Mouse (Mus musculus): ENCODE measurements around the gene Ankrd13a.
A peak's percentile ranks its signal among the peaks of the same experiment; 100 is the strongest.

Ankrd13a gene

GRCm38 (mm10) chr5:114767185-114767584 lies 7.3 kb upstream of the Ankrd13a start:
- DNase-seq (ENCODE audit: low read depth), result no peak

DNA sequence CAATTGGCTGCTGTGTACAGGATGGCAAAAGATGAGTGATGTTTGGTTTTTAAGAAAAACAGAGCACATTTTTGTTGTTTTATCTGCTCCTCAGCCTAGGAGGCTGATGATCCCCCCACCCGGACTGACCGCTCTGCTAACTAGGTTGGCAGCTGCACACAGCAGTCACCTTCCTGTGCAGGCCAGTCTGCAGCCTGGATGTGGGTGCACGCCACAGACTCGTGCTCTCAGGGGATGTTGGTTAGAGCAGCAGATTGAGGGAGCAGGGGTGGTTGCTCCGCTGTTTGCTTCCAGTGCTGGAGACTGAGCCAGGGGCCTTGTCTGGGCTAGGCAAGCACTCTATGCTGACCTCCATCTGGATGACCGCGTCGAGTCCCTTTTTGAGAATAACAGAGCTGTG lies 4.7 kb upstream of the Ankrd13a start:
- peak; percentile 44 for DNase-seq (ENCODE audit: low read depth)

DNA sequence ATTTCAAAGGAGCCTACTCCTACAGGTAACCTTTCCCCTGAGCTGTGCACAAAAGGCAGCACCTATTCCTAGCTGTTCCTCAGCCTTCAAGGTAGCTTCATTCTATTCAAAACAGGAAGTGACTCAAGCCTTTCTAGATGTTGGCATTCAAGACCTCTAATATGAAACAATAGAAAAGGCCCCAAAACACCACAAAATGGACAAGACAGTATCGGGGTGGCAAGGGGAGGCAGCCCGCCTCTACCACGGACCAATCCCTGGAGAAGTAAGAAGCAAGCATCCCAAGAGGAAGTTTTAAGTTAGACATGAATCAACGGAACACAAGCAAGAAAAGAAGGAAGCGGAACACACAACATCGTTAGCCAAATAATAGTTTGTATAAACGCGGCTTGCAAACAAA lies 2.7 kb upstream of the Ankrd13a start:
- DNase-seq (ENCODE audit: low read depth), result peak; percentile 51

GRCm38 (mm10) chr5:114772456-114773203 lies 1.8 kb upstream of the Ankrd13a start:
- peak; percentile 46 for DNase-seq (ENCODE audit: low read depth)

- peak; percentile 98 for DNase-seq (ENCODE audit: low read depth)
Observed at GRCm38 (mm10) chr5:114773211-114773710, 1.2 kb upstream of the Ankrd13a start.

GRCm38 (mm10) chr5:114773780-114774179 lies 697 bp upstream of the Ankrd13a start:
- no peak for DNase-seq (ENCODE audit: low read depth)

DNA sequence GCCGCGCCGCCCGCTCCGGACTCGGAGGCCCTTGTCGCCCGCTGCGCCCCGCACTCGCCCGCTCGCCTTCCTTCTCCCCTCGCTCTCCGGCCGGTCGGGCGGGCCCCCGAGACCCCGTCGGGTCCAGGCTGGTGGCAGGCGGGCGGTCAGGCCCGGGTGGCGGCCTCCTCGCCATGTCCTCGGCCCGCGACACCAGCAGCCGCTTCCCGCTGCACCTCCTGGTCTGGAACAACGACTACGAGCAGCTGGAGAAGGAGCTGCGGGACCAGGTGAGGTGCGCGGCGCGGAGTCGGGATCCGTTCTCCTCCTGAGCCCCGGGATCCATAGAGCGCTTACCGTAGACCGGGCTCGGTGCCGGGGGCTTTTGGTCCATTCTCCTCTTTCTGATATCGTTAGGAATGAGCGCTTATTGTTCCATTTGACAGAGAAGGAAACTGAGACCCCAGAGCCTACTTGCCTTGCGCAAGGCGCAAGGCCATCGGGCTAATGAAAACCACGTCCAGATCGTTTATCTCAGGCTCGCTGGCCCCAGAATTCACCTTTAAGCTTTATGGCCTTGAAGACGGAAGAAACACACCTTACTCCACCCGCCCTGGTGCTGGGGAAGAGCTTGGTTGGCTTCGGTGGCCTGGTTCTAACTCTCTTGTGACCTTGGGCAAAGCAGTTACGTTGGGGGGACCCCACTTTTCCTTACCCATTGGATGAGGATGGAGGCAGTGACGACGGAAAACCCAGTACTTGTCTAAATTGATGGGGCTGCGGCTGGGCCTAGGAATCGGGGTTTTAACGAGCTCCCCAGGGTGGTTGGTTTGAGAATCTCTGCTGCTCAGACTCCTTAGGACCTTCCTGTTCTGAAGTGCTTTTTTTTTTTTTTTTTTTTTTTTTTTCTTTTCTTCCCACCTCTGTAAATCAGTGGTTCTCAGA lies 841 bp downstream of the Ankrd13a start, which contains the start of gene Git2:
Git2 (minus strand) TSS at position 462 of the 924 bp plus-strand sequence.
- peak; percentile 58 for DNase-seq (ENCODE audit: low read depth)

DNA sequence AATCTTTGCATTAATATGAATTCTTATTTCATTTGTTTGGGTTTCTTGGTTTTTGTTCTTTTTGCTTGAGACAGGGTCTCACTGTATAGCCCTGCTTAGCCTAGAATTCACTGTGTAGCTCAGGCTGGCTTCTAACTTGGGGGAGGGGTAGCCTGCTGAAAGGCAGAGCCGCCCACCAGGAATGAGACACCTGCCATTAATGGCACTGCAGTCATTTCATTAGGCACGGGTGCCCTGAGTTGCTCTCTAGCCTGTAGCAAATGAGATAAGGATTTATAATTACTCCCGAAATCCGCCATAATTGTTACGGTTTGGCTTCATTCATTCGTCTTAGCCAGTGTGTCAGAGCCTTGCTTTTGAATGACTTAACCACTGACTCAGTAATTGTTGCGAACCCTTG lies 1.7 kb downstream of the Ankrd13a start:
- no peak for DNase-seq (ENCODE audit: low read depth)

DNA sequence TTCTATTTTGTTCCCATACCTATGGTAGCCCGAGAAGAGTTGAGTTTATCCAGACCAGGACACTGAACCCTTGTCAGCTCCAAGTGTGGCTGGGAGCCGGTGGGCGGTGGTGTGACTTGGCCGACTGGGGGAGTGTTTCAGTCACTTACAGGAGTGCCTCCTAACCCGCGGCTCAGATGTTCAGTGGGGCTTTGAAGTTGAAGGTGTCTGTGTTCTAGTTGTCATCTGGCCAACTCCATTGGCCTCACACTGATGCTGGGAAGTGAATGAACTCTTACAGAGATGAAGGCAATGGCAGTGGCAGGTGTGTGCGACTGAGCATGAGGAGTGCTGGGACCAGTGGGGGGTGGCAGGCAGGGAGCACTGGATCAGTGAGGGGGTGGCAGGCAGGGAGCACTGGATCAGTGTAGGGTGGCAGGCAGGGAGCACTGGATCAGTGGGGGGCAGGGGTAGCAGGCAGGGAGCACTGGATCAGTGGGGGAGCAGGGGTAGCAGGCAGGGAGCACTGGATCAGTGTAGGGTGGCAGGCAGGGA lies 5.5 kb downstream of the Ankrd13a start:
- DNase-seq (ENCODE audit: low read depth), result no peak

GRCm38 (mm10) chr5:114780912-114781311 lies 6.4 kb downstream of the Ankrd13a start:
- no peak for DNase-seq (ENCODE audit: low read depth)

DNA sequence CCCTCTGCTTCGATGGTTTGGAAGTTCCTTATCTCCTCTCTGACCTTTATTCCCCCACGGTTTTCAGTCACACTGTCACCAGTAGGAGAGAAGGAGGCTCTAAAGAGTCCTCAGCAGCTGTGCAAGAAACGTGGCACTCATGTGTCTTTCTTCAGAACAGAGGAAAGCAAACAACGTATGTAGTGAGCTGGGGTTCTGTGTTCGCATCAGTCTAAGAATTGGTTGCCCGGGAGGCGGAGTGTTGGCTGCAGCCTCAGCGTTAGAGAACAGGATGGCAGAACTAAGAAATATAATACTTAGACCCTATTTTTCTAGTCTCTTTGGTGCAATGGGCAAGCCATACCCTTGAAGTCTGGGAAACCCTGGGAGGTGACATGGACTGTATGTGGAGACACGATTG lies 8.5 kb downstream of the Ankrd13a start:
- no peak for DNase-seq (ENCODE audit: low read depth)

DNA sequence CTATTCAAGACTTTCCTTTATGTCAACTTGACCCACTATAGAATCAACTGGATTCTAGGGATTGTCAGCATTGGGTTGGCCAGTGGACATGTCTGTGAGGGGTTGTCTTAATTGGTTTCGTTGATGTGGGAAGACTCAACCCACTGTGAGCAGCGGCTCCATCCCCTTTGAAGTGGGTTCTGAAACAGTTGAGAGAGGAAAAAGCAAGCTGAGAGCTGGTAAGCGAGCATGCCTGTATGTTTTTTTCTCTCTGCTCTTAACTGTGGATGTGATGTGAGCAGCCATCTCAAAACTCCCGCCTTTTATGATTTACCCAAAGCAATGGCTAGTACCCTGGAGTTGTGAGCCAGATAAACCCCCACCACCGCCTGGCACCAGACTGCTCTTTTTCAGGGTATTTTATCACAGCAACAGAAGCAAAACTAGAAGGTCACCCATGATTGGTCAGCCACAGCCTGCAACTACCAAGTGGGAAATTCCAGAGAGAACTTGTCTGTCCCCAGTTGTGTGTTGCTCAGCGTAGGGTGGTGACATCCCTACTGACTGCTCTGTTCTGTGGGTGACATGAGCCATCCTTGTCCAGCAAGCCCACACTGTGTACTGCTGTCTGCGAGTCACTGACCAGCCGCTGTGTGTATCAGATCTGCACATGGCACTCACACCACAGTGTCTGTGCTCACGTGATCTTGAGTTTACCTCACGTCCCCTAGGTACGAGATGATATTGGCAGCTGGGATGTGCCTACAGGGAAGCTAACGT lies 9.1 kb downstream of the Ankrd13a start:
- DNase-seq (ENCODE audit: low read depth), result peak; percentile 68

DNA sequence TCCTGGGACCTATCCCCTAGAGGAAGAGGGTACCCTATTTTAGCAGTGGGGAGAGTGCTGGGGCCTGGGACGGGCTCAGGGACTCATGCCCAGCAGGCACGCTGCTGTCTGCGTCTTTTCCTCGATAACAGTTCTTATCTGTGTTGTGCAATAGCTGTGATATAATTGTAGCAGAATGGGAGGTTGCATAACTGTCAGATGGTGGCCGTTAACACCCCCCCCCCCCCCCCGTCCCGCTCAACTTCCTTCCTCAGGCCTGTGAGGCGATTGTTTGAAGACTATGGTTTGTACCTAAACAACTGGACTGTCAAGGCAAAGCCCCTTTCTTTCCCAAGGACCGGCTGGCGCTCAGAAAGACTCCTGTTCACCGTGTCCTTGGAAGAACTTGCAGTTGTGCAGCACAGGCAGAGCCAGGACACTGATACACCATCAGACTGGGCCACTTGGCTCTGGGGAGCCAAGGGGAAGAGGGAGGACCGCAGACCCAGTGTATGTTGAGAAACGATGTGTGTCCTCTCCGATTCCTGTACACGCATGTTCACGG lies 10.2 kb downstream of the Ankrd13a start:
- peak; percentile 94 for DNase-seq (ENCODE audit: low read depth)

DNA sequence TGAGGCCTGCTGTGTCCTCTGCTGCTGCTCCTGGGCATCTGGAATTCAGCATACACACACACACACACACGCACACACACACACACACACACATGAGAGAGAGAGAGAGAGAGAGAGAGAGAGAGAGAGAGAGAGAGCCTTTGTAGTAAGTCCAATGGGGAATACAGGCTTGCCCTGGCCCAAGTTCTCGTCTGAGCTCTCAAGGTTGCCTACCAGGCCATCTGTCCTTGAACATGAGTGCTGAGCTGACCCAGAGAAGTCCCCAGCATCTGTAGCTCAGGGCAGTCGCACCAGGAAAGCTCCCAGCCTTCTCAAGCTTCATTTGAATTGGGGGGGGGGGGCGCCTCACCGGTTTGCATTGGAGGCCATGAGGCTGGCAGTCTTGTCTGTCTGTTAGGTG lies 10.7 kb downstream of the Ankrd13a start:
- no peak for DNase-seq (ENCODE audit: low read depth)

GRCm38 (mm10) chr5:114793317-114793716 lies 18.8 kb downstream of the Ankrd13a start:
- no peak for DNase-seq (ENCODE audit: low read depth)

GRCm38 (mm10) chr5:114794609-114795008 lies 20.1 kb downstream of the Ankrd13a start:
- DNase-seq (ENCODE audit: low read depth), result no peak

GRCm38 (mm10) chr5:114795231-114795630 lies 20.8 kb downstream of the Ankrd13a start:
- no peak for DNase-seq (ENCODE audit: low read depth)

- no peak for DNase-seq (ENCODE audit: low read depth)
Observed at GRCm38 (mm10) chr5:114795653-114796052, 21.2 kb downstream of the Ankrd13a start.

- no peak for DNase-seq (ENCODE audit: low read depth)
Observed at GRCm38 (mm10) chr5:114796299-114797012, 22.0 kb downstream of the Ankrd13a start.

DNA sequence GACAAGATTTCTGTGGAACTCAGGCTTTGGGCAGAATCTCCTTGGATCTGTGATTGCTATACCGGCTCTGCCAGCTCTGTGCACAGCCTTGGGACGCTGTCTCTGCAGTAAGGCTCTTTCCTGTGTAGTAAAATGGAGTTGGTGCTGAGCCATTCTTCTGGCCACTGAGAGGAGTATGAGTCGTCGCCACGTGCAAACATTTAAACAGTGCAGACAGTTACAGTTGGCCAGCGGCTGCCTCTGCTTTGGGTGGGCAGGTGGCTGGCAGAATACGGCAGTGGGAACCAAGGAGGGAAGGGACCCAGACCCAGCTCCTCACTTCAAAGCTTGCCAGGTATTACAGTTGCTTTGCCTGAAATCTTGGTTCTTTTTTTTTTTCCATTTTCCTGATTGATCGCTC lies 22.8 kb downstream of the Ankrd13a start:
- DNase-seq (ENCODE audit: low read depth), result no peak

- DNase-seq (ENCODE audit: low read depth), result no peak
Observed at GRCm38 (mm10) chr5:114799848-114800247, 25.4 kb downstream of the Ankrd13a start.

Data from 416B (cell line).